19 mouse cellular contexts compared by ENCODE assay signal in the genomic region with DNA sequence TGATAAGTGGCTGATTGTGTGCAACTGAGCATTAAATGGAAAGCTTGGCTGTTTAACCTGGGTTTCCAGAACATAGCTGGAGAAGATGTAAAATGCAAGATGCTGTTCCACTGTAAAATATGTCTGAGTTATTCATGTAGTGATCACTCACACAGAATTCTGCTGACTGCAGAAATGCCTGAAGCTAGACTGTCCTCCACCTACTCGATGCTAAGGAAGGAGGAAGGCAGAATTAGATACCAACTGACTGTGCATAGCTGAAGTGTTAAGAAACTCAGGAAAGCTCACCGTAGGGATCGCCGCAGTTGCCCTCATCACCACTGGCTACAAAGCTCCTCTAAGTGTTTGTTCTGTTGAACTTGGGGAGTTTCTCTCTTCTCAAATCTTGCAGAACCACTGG. TPM values are rescaled to one million over a fixed set of nuclear protein-coding genes. Genes with fewer than 3 reads are reported as not detected.
"Had no signal": no experiment of that assay in that cellular context is flagged by ENCODE, and none has a peak within 500 bp of the region (broad histone marks: within the 10 kb centered on the region; RNA-seq: fewer than 3 reads in every experiment).

No protein-coding gene starts in this region.

- H3K4me2 ChIP-seq: neural tube, embryonic 12.5 days; neural tube, embryonic 13.5 days; neural tube, embryonic 15.5 days; stomach, embryonic 15.5 days had no signal

- H3K4me1 ChIP-seq: neural tube, embryonic 12.5 days; neural tube, embryonic 13.5 days; neural tube, embryonic 15.5 days; stomach, embryonic 15.5 days had no signal

- H3K36me3 ChIP-seq: neural tube, embryonic 12.5 days; neural tube, embryonic 13.5 days; neural tube, embryonic 15.5 days; stomach, embryonic 15.5 days had no signal

- H3K27ac ChIP-seq: neural tube, embryonic 12.5 days; neural tube, embryonic 13.5 days; neural tube, embryonic 15.5 days; stomach, embryonic 15.5 days; stomach, postnatal 0 days had no signal

- H3K9ac ChIP-seq: neural tube, embryonic 12.5 days; neural tube, embryonic 13.5 days; neural tube, embryonic 15.5 days; stomach, embryonic 15.5 days had no signal

- H3K9me3 ChIP-seq: neural tube, embryonic 12.5 days; neural tube, embryonic 13.5 days; neural tube, embryonic 15.5 days; stomach, embryonic 15.5 days had no signal

- DNase-seq: retina, postnatal 1 day; right cerebral cortex, postnatal 14 days; right cerebral cortex, postnatal 25 days; right cerebral cortex, postnatal 4 days; spleen, adult 18-20 months; thymus, adult 18-20 months; thymus, adult 2 months; thymus, postnatal 14 days; thymus, postnatal 25 days; thymus, postnatal 36 days; thymus, postnatal 4 days had no signal

- H3K4me3 ChIP-seq: neural tube, embryonic 12.5 days; neural tube, embryonic 13.5 days; neural tube, embryonic 15.5 days; stomach, embryonic 15.5 days had no signal

- H3K27me3 ChIP-seq: neural tube, embryonic 12.5 days; neural tube, embryonic 13.5 days; neural tube, embryonic 15.5 days; stomach, embryonic 15.5 days had no signal

RNA-seq across cellular contexts. Expression of a gene that starts 8.9 kb away (rescaled TPM):
- total RNA-seq: neutrophil, adult 5-6 weeks had no signal
- polyA plus RNA-seq: neural tube, embryonic 12.5 days; small intestine, adult 2 months; spleen, adult 2 months; thymus, adult 2 months had no signal
